Mouse (Mus musculus): ENCODE results near the gene Lsg1. TPM values are rescaled to one million over a fixed set of nuclear protein-coding genes. Genes with fewer than 3 reads are reported as not detected.

Gene Lsg1
- 31.3 and 39.0 TPM in 2 replicates for polyA plus RNA-seq (2011; ENCODE audit: insufficient read length, low read depth, missing spikeins)

DNA sequence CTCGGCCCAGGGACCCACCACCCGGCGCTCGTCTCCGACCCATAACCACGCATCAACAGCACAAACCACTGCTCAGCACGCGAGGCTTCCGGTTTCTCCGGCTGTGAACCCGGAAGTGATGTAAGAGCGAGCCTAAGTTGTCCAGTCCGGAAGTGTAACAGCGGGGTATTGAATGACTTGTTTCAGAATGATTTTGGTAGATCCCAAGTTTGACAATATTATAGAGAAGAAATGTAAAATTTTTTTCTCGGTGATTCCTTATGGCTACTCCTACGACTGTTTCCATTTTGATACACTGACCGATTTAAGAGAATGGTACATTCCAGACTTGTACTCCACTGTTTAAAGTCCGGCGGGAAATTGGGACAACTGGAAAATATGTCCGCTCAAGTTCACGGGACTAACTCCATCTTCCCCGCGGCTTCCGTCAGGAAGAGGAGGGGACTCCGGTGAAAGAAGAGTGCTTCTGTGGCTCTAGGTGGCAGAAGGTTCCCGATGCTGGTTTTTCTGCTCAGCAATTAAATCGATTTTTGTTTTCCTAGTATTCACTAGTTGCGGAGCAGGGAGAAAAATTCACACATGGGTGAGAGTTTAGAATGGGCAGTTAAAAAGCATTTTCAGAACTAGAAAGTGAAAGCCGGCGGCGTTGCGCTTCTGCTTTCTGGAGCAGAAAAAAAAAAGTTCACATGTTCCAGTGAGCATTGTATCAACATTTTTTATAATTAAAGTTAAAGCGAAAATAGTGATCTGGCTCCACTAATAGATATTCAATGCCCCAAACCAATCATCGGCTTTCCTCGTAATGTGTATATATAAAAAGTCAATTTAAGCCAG lies at the start of gene Lsg1:
Gene Lsg1, minus strand, starts transcription at position 99 of the 834 bp plus-strand sequence.
- peak within 1 kb of the TSS; percentile 92 for H3K4me3 ChIP-seq (ENCODE audit: insufficient read depth, low read length)
- peaks cover 3% of the 10 kb centered on the region; the same call in 1 of the 2 replicates for H3K4me1 ChIP-seq (ENCODE audit: control insufficient read depth, insufficient read depth, low read length)
- TF ChIP-seq POLR2A (IDR thresholded peaks at IDR 0.05; ENCODE audit: low read depth, low read length): peak; percentile 83
- no peak for TF ChIP-seq CTCF (IDR thresholded peaks at IDR 0.05; ENCODE audit: borderline replicate concordance, insufficient read depth, low read length)
- H3K27ac ChIP-seq (ENCODE audit: insufficient read depth, low read length): peak within 1 kb of the TSS; percentile 54; the same call in 1 of the 2 replicates

- H3K4me1 ChIP-seq (ENCODE audit: control insufficient read depth, insufficient read depth, low read length): no peaks in the 10 kb centered on the region
- TF ChIP-seq CTCF (IDR thresholded peaks at IDR 0.05; ENCODE audit: borderline replicate concordance, insufficient read depth, low read length) (no peak), POLR2A (IDR thresholded peaks at IDR 0.05; ENCODE audit: low read depth, low read length) (no peak)
- no peak overlapping the region for H3K27ac ChIP-seq (ENCODE audit: insufficient read depth, low read length)
- no peak overlapping the region for H3K4me3 ChIP-seq (ENCODE audit: insufficient read depth, low read length)
Observed at GRCm38 (mm10) chr16:30633906-30634746, 46.7 kb upstream of the Lsg1 start.

GRCm38 (mm10) chr16:30629509-30629908 lies 42.1 kb upstream of the Lsg1 start:
- no peak for TF ChIP-seq POLR2A (IDR thresholded peaks at IDR 0.05; ENCODE audit: low read depth, low read length)
- no peak for TF ChIP-seq CTCF (IDR thresholded peaks at IDR 0.05; ENCODE audit: borderline replicate concordance, insufficient read depth, low read length)
- H3K27ac ChIP-seq (ENCODE audit: insufficient read depth, low read length): no peak overlapping the region
- no peaks in the 10 kb centered on the region for H3K4me1 ChIP-seq (ENCODE audit: control insufficient read depth, insufficient read depth, low read length)

DNA sequence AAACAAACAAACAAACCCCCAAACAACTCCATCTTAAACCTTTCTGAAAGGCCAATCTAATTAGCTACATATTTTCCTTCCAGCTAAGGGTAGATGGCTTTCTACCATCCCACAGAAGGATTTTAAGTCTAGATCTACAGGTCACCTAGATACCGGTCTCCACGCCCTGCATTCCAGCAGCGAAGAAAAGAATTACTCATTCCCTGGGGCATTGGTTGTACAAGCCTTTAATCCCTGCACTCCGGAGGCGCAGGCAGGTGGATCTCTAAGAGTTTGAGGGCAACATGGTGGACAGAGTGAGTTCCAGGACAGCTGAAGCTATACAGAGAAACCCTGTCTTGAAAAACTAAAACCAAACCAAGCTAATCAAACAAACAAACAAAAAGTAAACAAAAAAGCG lies 41.0 kb upstream of the Lsg1 start:
- H3K4me3 ChIP-seq (ENCODE audit: insufficient read depth, low read length): no peak overlapping the region
- H3K4me1 ChIP-seq (ENCODE audit: control insufficient read depth, insufficient read depth, low read length): no peaks in the 10 kb centered on the region
- TF ChIP-seq CTCF (IDR thresholded peaks at IDR 0.05; ENCODE audit: borderline replicate concordance, insufficient read depth, low read length) (no peak), POLR2A (IDR thresholded peaks at IDR 0.05; ENCODE audit: low read depth, low read length) (no peak)
- H3K27ac ChIP-seq (ENCODE audit: insufficient read depth, low read length): no peak overlapping the region

More at GRCm38 (mm10) chr16:30629509-30629908, 42.1 kb upstream of the Lsg1 start:
- H3K4me3 ChIP-seq (ENCODE audit: insufficient read depth, low read length): no peak overlapping the region

- Histone ChIP-seq H3K4me3 (ENCODE audit: insufficient read depth, low read length) (no peak overlapping the region), H3K27ac (ENCODE audit: insufficient read depth, low read length) (no peak overlapping the region), H3K4me1 (ENCODE audit: control insufficient read depth, insufficient read depth, low read length) (no peaks in the 10 kb centered on the region)
- TF ChIP-seq POLR2A (IDR thresholded peaks at IDR 0.05; ENCODE audit: low read depth, low read length): no peak
- no peak for TF ChIP-seq CTCF (IDR thresholded peaks at IDR 0.05; ENCODE audit: borderline replicate concordance, insufficient read depth, low read length)
Observed at GRCm38 (mm10) chr16:30627586-30628337, 40.4 kb upstream of the Lsg1 start.

GRCm38 (mm10) chr16:30624640-30625039 lies 37.2 kb upstream of the Lsg1 start:
- no peaks in the 10 kb centered on the region for H3K4me1 ChIP-seq (ENCODE audit: control insufficient read depth, insufficient read depth, low read length)
- H3K4me3 ChIP-seq (ENCODE audit: insufficient read depth, low read length): no peak overlapping the region
- TF ChIP-seq POLR2A (IDR thresholded peaks at IDR 0.05; ENCODE audit: low read depth, low read length) (no peak), CTCF (IDR thresholded peaks at IDR 0.05; ENCODE audit: borderline replicate concordance, insufficient read depth, low read length) (no peak)
- H3K27ac ChIP-seq (ENCODE audit: insufficient read depth, low read length): no peak overlapping the region

DNA sequence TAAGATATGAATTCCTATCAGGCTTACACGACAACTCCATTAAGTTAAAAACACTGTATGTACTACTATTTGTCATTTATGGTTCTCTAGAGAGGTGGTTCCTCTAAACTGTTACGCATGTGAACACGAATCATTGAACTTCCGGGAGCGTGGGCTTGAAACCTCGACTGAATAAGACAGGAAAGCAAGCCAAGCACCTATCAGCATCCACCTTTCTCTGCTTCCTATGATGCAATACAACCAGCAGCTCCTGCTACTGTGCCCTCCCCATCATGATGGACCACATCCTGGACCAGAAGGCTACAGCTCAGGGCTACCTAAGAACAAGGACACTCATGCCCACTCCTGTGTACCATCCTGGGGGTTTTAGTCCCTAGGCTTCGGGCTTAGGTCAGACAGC lies 36.3 kb upstream of the Lsg1 start:
- H3K4me1 ChIP-seq (ENCODE audit: control insufficient read depth, insufficient read depth, low read length): no peaks in the 10 kb centered on the region
- H3K27ac ChIP-seq (ENCODE audit: insufficient read depth, low read length): no peak overlapping the region
- TF ChIP-seq POLR2A (IDR thresholded peaks at IDR 0.05; ENCODE audit: low read depth, low read length) (no peak), CTCF (IDR thresholded peaks at IDR 0.05; ENCODE audit: borderline replicate concordance, insufficient read depth, low read length) (no peak)
- no peak overlapping the region for H3K4me3 ChIP-seq (ENCODE audit: insufficient read depth, low read length)

- H3K27ac ChIP-seq (ENCODE audit: insufficient read depth, low read length): no peak overlapping the region
- TF ChIP-seq CTCF (IDR thresholded peaks at IDR 0.05; ENCODE audit: borderline replicate concordance, insufficient read depth, low read length) (no peak), POLR2A (IDR thresholded peaks at IDR 0.05; ENCODE audit: low read depth, low read length) (no peak)
- H3K4me3 ChIP-seq (ENCODE audit: insufficient read depth, low read length): no peak overlapping the region
- peaks cover 6% of the 10 kb centered on the region; the same call in 1 of the 2 replicates for H3K4me1 ChIP-seq (ENCODE audit: control insufficient read depth, insufficient read depth, low read length)
Observed at GRCm38 (mm10) chr16:30616281-30616680, 28.9 kb upstream of the Lsg1 start.

DNA sequence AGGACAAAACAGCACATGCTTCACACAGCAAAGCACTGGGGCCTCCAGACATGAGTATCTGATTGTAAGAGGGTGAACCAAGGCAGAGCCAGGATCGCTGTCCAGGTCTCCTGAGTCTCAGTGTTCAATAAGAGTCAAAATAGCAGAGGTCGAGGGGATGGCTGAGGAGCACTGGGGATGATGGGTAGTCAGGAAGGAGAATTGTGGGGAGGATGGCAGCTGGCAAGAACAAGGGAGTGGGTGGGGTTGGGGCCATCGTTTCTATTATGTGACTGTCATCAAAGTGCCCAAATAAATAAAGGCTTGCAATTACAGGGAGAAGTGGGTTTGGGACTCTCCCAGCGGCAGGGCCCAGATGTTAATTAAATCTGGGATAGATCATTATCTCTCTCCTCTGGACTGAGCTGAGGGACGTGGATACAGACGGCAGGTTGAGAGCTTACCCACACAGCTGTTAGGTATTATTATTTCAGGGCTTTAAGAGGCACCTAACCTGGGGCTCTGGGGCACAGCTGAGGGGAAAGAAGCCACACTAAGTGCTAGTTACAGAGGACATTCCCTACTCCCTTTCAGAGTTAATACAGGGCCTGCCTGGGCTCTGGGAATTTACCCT lies 27.4 kb upstream of the Lsg1 start:
- peaks cover 6% of the 10 kb centered on the region; the same call in 1 of the 2 replicates for H3K4me1 ChIP-seq (ENCODE audit: control insufficient read depth, insufficient read depth, low read length)
- H3K4me3 ChIP-seq (ENCODE audit: insufficient read depth, low read length): no peak overlapping the region
- TF ChIP-seq CTCF (IDR thresholded peaks at IDR 0.05; ENCODE audit: borderline replicate concordance, insufficient read depth, low read length) (no peak), POLR2A (IDR thresholded peaks at IDR 0.05; ENCODE audit: low read depth, low read length) (no peak)
- no peak overlapping the region for H3K27ac ChIP-seq (ENCODE audit: insufficient read depth, low read length)
